Comparison of ENCODE assay signal across 8 mouse cellular contexts in the genomic region with DNA sequence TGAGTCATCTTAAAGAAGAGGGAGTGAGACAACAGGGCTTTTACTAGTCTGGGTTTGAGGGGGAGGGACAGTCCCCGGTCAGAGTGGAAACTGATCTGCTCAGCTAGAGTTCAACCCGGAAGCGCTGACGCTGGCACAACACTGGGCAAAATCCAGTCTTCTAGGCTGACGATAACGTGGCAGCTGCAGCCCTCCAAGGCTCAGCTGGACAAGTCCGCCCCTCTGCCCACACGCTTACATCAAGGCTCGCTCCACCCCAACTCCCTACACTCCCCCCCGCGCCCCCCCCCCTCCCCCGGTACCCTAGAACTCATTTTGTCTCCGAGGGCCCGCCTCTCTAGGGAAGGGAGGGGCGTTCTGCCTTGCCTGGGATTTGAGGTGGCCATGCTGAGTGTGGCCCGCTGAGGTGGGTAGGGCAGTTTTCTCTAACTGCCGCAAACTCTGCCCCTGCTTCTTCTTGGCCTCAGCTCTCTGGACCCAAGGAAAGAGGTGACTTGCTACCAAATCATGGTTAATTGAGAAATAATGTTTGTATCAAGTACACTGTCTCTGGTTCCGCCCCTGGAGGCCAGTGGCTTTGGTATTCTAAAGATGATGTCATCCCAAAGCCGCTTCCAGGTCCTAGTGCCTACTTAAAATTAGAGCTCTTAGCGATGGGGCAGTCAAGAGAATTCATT. TPM values are rescaled to one million over a fixed set of nuclear protein-coding genes. Genes with fewer than 3 reads are reported as not detected.
DNase-seq lines count a peak whose midpoint lies in the region; ATAC-seq and TF ChIP-seq lines count a peak whose summit lies in the region.

No protein-coding gene starts in this region.

- peak overlapping the region; percentile 98 for H3K27ac ChIP-seq in gastrocnemius, adult 2 months
- peak overlapping the region; percentile 84 for H3K27ac ChIP-seq in hindbrain, postnatal 0 days
- H3K27ac ChIP-seq in left cerebral cortex, adult 2 months, result peak overlapping the region; percentile 90

- intact Hi-C loops in gastrocnemius, adult 2 months (cut with DNase I), result loop anchor here (2.0 kb wide), 1 partner anchor 16 kb away; a partner anchor contains a TSS
- intact Hi-C loops in left cerebral cortex, adult 2 months (cut with DNase I), result loop anchor here (1.0 kb wide), 1 partner anchor 16 kb away; a partner anchor contains a TSS

- peak; percentile 95 for ATAC-seq in common myeloid progenitor, adult 5-6 weeks (replicated peaks; ENCODE audit: low read depth, poor library complexity, severe bottlenecking)
- peak; percentile 98 for ATAC-seq in hindbrain, postnatal 0 days
- peak; percentile 85 for ATAC-seq in megakaryocyte, adult 5-6 weeks (ENCODE audit: poor library complexity, severe bottlenecking)

- peak; percentile 28; the same call in 1 of the 2 replicates for TF ChIP-seq CTCF in gastrocnemius, adult 2 months (IDR thresholded peaks at IDR 0.05)
- TF ChIP-seq CTCF in hindbrain, postnatal 0 days (IDR thresholded peaks at IDR 0.05; ENCODE audit: low read depth), result peak; percentile 1; the same call in 1 of the 2 replicates
- peak; percentile 21; the same call in 1 of the 2 replicates for TF ChIP-seq CTCF in left cerebral cortex, adult 2 months (IDR thresholded peaks at IDR 0.05)

- H3K9me3 ChIP-seq in hindbrain, postnatal 0 days (ENCODE audit: low read length), result no peaks in the 10 kb centered on the region

- under 1% methylated on average over 14 of the region's 20 CpGs for WGBS in hindbrain, postnatal 0 days

- H3K4me1 ChIP-seq in hindbrain, postnatal 0 days (ENCODE audit: insufficient read depth, low read length), result no peaks in the 10 kb centered on the region

- peak; percentile 82 for DNase-seq in T-cell, adult 2 months (ENCODE audit: low spot score)
- peak; percentile 89 for DNase-seq in gastrocnemius, adult 2 months
- peak; percentile 91 for DNase-seq in hindbrain, postnatal 0 days (ENCODE audit: low spot score)
- DNase-seq in left cerebral cortex, adult 2 months (ENCODE audit: extremely low spot score in 1 of 2, low spot score in 2 of 2), result peak; percentile 70 to 75
- peak; percentile 73 to 84 for DNase-seq in right cerebral cortex, adult 2 months (ENCODE audit: low spot score in 2 of 2)
- peak; percentile 83 for DNase-seq in urinary bladder, postnatal 14 days (ENCODE audit: low spot score)

- H3K27me3 ChIP-seq in hindbrain, postnatal 0 days (ENCODE audit: insufficient read depth, low read length), result no peaks in the 10 kb centered on the region

- no peaks in the 10 kb centered on the region for H3K36me3 ChIP-seq in hindbrain, postnatal 0 days (ENCODE audit: insufficient read depth, low read length)

- H3K4me2 ChIP-seq in hindbrain, postnatal 0 days (ENCODE audit: low read depth, low read length), result peak overlapping the region; percentile 63

- peak overlapping the region; percentile 82 for H3K4me3 ChIP-seq in gastrocnemius, adult 2 months
- H3K4me3 ChIP-seq in hindbrain, postnatal 0 days (ENCODE audit: low read length), result peak overlapping the region; percentile 48
- peak overlapping the region; percentile 66 for H3K4me3 ChIP-seq in left cerebral cortex, adult 2 months

- peak overlapping the region; percentile 55 for H3K9ac ChIP-seq in hindbrain, postnatal 0 days (replicated peaks; ENCODE audit: low read length)

RNA-seq across cellular contexts. Expression of a gene that starts 16.2 kb away (rescaled TPM):
- 53.2 and 58.1 TPM in 2 replicates for total RNA-seq in common myeloid progenitor, adult 5-6 weeks (2017)
- 10 to 100 TPM; 64.9 to 67.6 TPM for total RNA-seq in gastrocnemius, adult 2 months (2021)
- total RNA-seq in hindbrain, postnatal 0 days (2014; rRNA removed), result 241 and 270 TPM in 2 replicates
- 323 and 336 TPM in 2 replicates for polyA plus RNA-seq in hindbrain, postnatal 0 days (2015; fragmentation: Nextera tagmentation; extraction: Ambion mirVana)
- total RNA-seq in left cerebral cortex, adult 2 months (2021), result 100 to 1,000 TPM; 394 to 436 TPM
- total RNA-seq in megakaryocyte, adult 5-6 weeks (2015), result 102 and 106 TPM in 2 replicates
- 87.5 and 100 TPM in 2 replicates for total RNA-seq in megakaryocyte, adult 5-6 weeks (2017)

RNA-seq across cellular contexts. Expression of a gene that starts 17.1 kb away (rescaled TPM):
- 70.3 and 84.2 TPM in 2 replicates for total RNA-seq in common myeloid progenitor, adult 5-6 weeks (2017)
- 10 to 100 TPM; 55.0 to 60.2 TPM for total RNA-seq in gastrocnemius, adult 2 months (2021)
- total RNA-seq in hindbrain, postnatal 0 days (2014; rRNA removed), result 26.8 and 29.8 TPM in 2 replicates
- 97.5 and 100 TPM in 2 replicates for polyA plus RNA-seq in hindbrain, postnatal 0 days (2015; fragmentation: Nextera tagmentation; extraction: Ambion mirVana)
- total RNA-seq in left cerebral cortex, adult 2 months (2021), result 10 to 100 TPM; 73.3 to 78.9 TPM
- total RNA-seq in megakaryocyte, adult 5-6 weeks (2015), result 49.4 and 54.0 TPM in 2 replicates
- total RNA-seq in megakaryocyte, adult 5-6 weeks (2017), result 62.2 and 83.3 TPM in 2 replicates

RNA-seq across cellular contexts. Expression of a gene that starts 54.1 kb away (rescaled TPM):
- 11.0 and 22.6 TPM in 2 replicates for total RNA-seq in common myeloid progenitor, adult 5-6 weeks (2017)
- 10 to 100 TPM; 11.4 to 13.2 TPM for total RNA-seq in gastrocnemius, adult 2 months (2021)
- 2.8 and 7.6 TPM in 2 replicates for total RNA-seq in hindbrain, postnatal 0 days (2014; rRNA removed)
- 4.9 and 6.2 TPM in 2 replicates for polyA plus RNA-seq in hindbrain, postnatal 0 days (2015; fragmentation: Nextera tagmentation; extraction: Ambion mirVana)
- 10 to 100 TPM in 1 of 2 experiments, 1 to 10 TPM in 1; 9.3 to 12.3 TPM for total RNA-seq in left cerebral cortex, adult 2 months (2021)
- total RNA-seq in megakaryocyte, adult 5-6 weeks (2015), result 24.7 and 31.5 TPM in 2 replicates
- 19.4 and 23.0 TPM in 2 replicates for total RNA-seq in megakaryocyte, adult 5-6 weeks (2017)

Comparison
In these comparisons a context has a peak if more than half of its experiments do, and no peak if none do; other contexts are left out.
1. Peak in every context shown above with its lines: DNase-seq, ATAC-seq, H3K4me3 ChIP-seq and H3K27ac ChIP-seq.